22 mouse cellular contexts compared by ENCODE assay signal in the genomic region with DNA sequence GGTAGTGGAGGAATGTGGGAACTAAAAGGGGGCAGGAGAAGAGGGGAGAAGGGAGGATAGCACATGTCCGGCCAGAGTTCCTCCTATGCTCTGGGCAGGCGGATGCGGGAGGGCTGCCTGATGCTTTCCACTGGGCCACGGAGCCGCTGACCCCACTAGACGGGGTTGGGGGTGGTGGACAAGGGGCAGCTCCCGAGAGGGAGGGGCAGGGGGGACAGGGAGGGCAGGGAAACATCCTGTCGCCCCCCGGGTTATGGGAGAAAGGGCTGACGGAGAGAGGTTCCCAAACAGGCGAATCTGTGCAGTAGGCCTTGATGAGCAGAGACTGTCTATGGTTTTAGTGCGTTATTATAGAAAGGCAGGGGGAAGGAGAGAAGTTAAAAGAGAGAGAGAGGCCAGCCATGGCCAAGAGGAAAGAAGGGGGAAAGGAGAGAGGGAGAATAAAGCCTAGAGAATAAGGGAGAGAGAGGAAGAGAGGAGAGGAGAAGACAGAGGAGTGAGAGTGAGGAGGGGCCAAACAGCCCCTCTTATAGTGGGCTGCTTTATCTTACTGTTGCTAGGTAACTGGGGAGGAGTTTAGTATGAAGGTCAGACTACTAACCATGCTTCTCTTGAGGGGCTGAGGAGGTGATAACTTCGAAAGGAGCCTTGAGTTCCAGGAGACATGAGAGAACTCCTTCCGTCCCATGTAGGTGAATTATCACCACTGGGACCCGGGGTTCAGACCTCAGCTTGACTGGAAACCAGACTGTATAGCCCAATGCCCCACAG. TPM values are rescaled to one million over a fixed set of nuclear protein-coding genes. Genes with fewer than 3 reads are reported as not detected.
DNase-seq lines count a peak whose midpoint lies in the region; ATAC-seq and TF ChIP-seq lines count a peak whose summit lies in the region.
"Had no signal": no experiment of that assay in that cellular context is flagged by ENCODE, and none has a peak within 500 bp of the region (broad histone marks: within the 10 kb centered on the region; RNA-seq: fewer than 3 reads in every experiment).

No protein-coding gene starts in this region.

- no peak overlapping the region for H3K9ac ChIP-seq in lung, embryonic 14.5 days
- no peak overlapping the region for H3K9ac ChIP-seq in midbrain, embryonic 13.5 days (replicated peaks)
- H3K9ac ChIP-seq: intestine, embryonic 15.5 days; limb, embryonic 12.5 days; liver, embryonic 13.5 days had no signal

- peak; percentile 4 for DNase-seq in adrenal gland, adult 2 months
- no peak for DNase-seq in adrenal gland, postnatal 14 days
- peak; percentile 6 for DNase-seq in heart, postnatal 4 days
- no peak for DNase-seq in heart, postnatal 25 days (ENCODE audit: low spot score)
- no peak for DNase-seq in lung, embryonic 14.5 days
- DNase-seq in lung, postnatal 36 days, result no peak
- no peak for DNase-seq in cerebellum, adult 9-10 months
- DNase-seq: cerebellum, postnatal 25 days; heart, adult 2 months; layer of hippocampus, adult 9-11 months; liver, embryonic 13.5 days; right cerebral cortex, adult 18-20 months had no signal

- H3K36me3 ChIP-seq in lung, embryonic 14.5 days (ENCODE audit: insufficient read depth), result peaks cover 19% of the 10 kb centered on the region; the same call in 1 of the 2 replicates
- H3K36me3 ChIP-seq in midbrain, embryonic 13.5 days, result peaks cover 21% of the 10 kb centered on the region

- no peak overlapping the region for H3K4me3 ChIP-seq in lung, embryonic 14.5 days (ENCODE audit: low read depth, low read length)
- no peak overlapping the region for H3K4me3 ChIP-seq in midbrain, embryonic 13.5 days (replicated peaks)
- H3K4me3 ChIP-seq: embryonic facial prominence, embryonic 10.5 days; heart, adult 2 months; intestine, embryonic 15.5 days; limb, embryonic 12.5 days; liver, embryonic 13.5 days had no signal

- no peaks in the 10 kb centered on the region for H3K9me3 ChIP-seq in lung, embryonic 14.5 days (ENCODE audit: low read depth, low read length)
- no peaks in the 10 kb centered on the region for H3K9me3 ChIP-seq in midbrain, embryonic 13.5 days
- H3K9me3 ChIP-seq: embryonic facial prominence, embryonic 10.5 days; G1E; intestine, embryonic 15.5 days; limb, embryonic 12.5 days; liver, embryonic 13.5 days had no signal

- peak; percentile 6; the same call in 1 of the 2 replicates for ATAC-seq in lung, embryonic 14.5 days (ENCODE audit: insufficient read depth)
- ATAC-seq in midbrain, embryonic 13.5 days, result 0 out of 2 replicates have a peak, but pooled peaks have one; percentile 50
- ATAC-seq: CD4-positive, CD25-positive, alpha-beta regulatory T cell, adult 4 months; intestine, embryonic 15.5 days had no signal

- H3K27ac ChIP-seq in lung, embryonic 14.5 days (ENCODE audit: low read depth), result no peak overlapping the region
- H3K27ac ChIP-seq in midbrain, embryonic 13.5 days, result no peak overlapping the region
- H3K27ac ChIP-seq: embryonic facial prominence, embryonic 10.5 days; heart, adult 2 months; intestine, embryonic 15.5 days; kidney, postnatal 0 days; limb, embryonic 12.5 days; liver, embryonic 13.5 days had no signal

- H3K4me2 ChIP-seq in lung, embryonic 14.5 days, result no peak overlapping the region
- no peak overlapping the region for H3K4me2 ChIP-seq in midbrain, embryonic 13.5 days (replicated peaks)
- H3K4me2 ChIP-seq: intestine, embryonic 15.5 days; limb, embryonic 12.5 days; liver, embryonic 13.5 days had no signal

- no peaks in the 10 kb centered on the region for H3K4me1 ChIP-seq in lung, embryonic 14.5 days (ENCODE audit: insufficient read depth)
- no peaks in the 10 kb centered on the region for H3K4me1 ChIP-seq in midbrain, embryonic 13.5 days (replicated peaks)
- H3K4me1 ChIP-seq: intestine, embryonic 15.5 days; limb, embryonic 12.5 days had no signal

- WGBS in lung, embryonic 14.5 days, result 53% methylated on average over 15 of the region's 15 CpGs
- 64% methylated on average over 15 of the region's 15 CpGs for WGBS in midbrain, embryonic 13.5 days

- intact Hi-C loops in heart, postnatal 25 days (cut with DNase I), result no loop called here

- H3K27me3 ChIP-seq in lung, embryonic 14.5 days (ENCODE audit: insufficient read depth, low read length), result no peaks in the 10 kb centered on the region
- no peaks in the 10 kb centered on the region for H3K27me3 ChIP-seq in midbrain, embryonic 13.5 days
- H3K27me3 ChIP-seq: intestine, embryonic 15.5 days; limb, embryonic 12.5 days; liver, embryonic 13.5 days had no signal

- no peak for TF ChIP-seq CTCF in lung, embryonic 14.5 days (IDR thresholded peaks at IDR 0.05; ENCODE audit: low read depth)

RNA-seq across cellular contexts. Expression of a gene that starts 4.2 kb away (rescaled TPM):
- not detected for total RNA-seq in adrenal gland, adult 2 months (2021)
- not detected in 2 replicates for polyA plus RNA-seq in adrenal gland, adult 2 months (2012; rRNA removed)
- not detected in 2 replicates for total RNA-seq in adrenal gland, postnatal 14 days (2021)
- not detected for total RNA-seq in heart, postnatal 4 days (2021)
- total RNA-seq in heart, postnatal 25 days (2021), result not detected
- not detected in 2 replicates for polyA plus RNA-seq in lung, embryonic 14.5 days (2014; fragmentation: Nextera tagmentation; extraction: Ambion mirVana)
- polyA plus RNA-seq in midbrain, embryonic 13.5 days (2015; fragmentation: Nextera tagmentation; extraction: Ambion mirVana), result 0.18 TPM in 1 of 2 replicates, not detected in the other
- total RNA-seq: heart, adult 2 months; heart, postnatal 10 days had no signal
- polyA plus RNA-seq: CD4-positive, CD25-positive, alpha-beta regulatory T cell, adult 4 months; embryonic facial prominence, embryonic 10.5 days; G1E; heart, adult 2 months; intestine, embryonic 15.5 days; kidney, postnatal 0 days; limb, embryonic 12.5 days; liver, embryonic 13.5 days; lung, embryonic 16.5 days; small intestine, adult 2 months had no signal

RNA-seq across cellular contexts. Expression of a gene that starts 46.9 kb away (rescaled TPM):
- 100 to 1,000 TPM in 1 of 2 experiments, 10 to 100 TPM in 1; 94.5 to 124 TPM for total RNA-seq in adrenal gland, adult 2 months (2021)
- polyA plus RNA-seq in adrenal gland, adult 2 months (2012; rRNA removed), result 0.75 and 1.1 TPM in 2 replicates
- total RNA-seq in adrenal gland, postnatal 14 days (2021), result 99.4 and 101 TPM in 2 replicates
- total RNA-seq in heart, postnatal 4 days (2021), result 10 to 100 TPM; 73.8 to 74.7 TPM
- 10 to 100 TPM; 65.4 to 74.4 TPM for total RNA-seq in heart, postnatal 25 days (2021)
- polyA plus RNA-seq in lung, embryonic 14.5 days (2014; fragmentation: Nextera tagmentation; extraction: Ambion mirVana), result 81.1 and 86.0 TPM in 2 replicates
- 75.9 and 82.3 TPM in 2 replicates for polyA plus RNA-seq in midbrain, embryonic 13.5 days (2015; fragmentation: Nextera tagmentation; extraction: Ambion mirVana)

RNA-seq across cellular contexts. Expression of a gene that starts 47.3 kb away (rescaled TPM):
- total RNA-seq in adrenal gland, adult 2 months (2021), result under 1 TPM; 0.55 to 0.97 TPM
- 0.09 TPM in 1 of 2 replicates, not detected in the other for polyA plus RNA-seq in adrenal gland, adult 2 months (2012; rRNA removed)
- total RNA-seq in adrenal gland, postnatal 14 days (2021), result 4.6 and 4.7 TPM in 2 replicates
- 10 to 100 TPM; 12.2 to 13.2 TPM for total RNA-seq in heart, postnatal 4 days (2021)
- total RNA-seq in heart, postnatal 25 days (2021), result under 1 TPM; 0.26 to 0.48 TPM
- 16.3 and 18.7 TPM in 2 replicates for polyA plus RNA-seq in lung, embryonic 14.5 days (2014; fragmentation: Nextera tagmentation; extraction: Ambion mirVana)
- 3.8 and 5.3 TPM in 2 replicates for polyA plus RNA-seq in midbrain, embryonic 13.5 days (2015; fragmentation: Nextera tagmentation; extraction: Ambion mirVana)

Comparison
In these comparisons a context has a peak if more than half of its experiments do, and no peak if none do; other contexts are left out.
1. DNase-seq: peak in adrenal gland, adult 2 months (single experiment) and heart, postnatal 4 days (single experiment); none in adrenal gland, postnatal 14 days (single experiment), heart, postnatal 25 days (single experiment), lung, embryonic 14.5 days (single experiment), lung, postnatal 36 days (single experiment) and cerebellum, adult 9-10 months (single experiment).